Mouse (Mus musculus) heart, embryonic 16.5 days (tissue): ENCODE data around the gene Arhgef19. TPM values are rescaled to one million over a fixed set of nuclear protein-coding genes. Genes with fewer than 3 reads are reported as not detected.

Source experiments
- ATAC-seq: fragments of 200-750 bp; cut with Nextera tagmentation; replicated peaks from 2 replicates; pipeline ENCODE4 v1.8.0; 2017; ENCODE audit warnings: moderate number of reproducible peaks; ENCODE audit not compliant: insufficient read depth, low FRiP score; ENCODE audit errors: extremely low read depth
- H3K27ac ChIP-seq: fragments of 300-500 bp; sonication (generic); 2 replicates; pipeline ENCODE4 v1.5.1; 2014; ENCODE audit warnings: mild to moderate bottlenecking, low read length, control low read depth, moderate library complexity
- H3K27me3 ChIP-seq: fragments of 300-500 bp; sonication (generic); 2 replicates; pipeline ENCODE4 v1.6.1; 2014; ENCODE audit warnings: low read length, mixed read lengths; ENCODE audit not compliant: control insufficient read depth, insufficient read depth
- H3K36me3 ChIP-seq: fragments of 300-500 bp; sonication (generic); 2 replicates; pipeline ENCODE4 v1.6.1; 2014; ENCODE audit not compliant: control insufficient read depth, insufficient read depth
- H3K4me1 ChIP-seq: fragments of 300-500 bp; sonication (generic); 2 replicates; pipeline ENCODE4 v1.6.1; 2014; ENCODE audit warnings: low read length, mixed read lengths; ENCODE audit not compliant: control insufficient read depth, insufficient read depth
- H3K4me2 ChIP-seq: fragments of 300-500 bp; sonication (generic); 2 replicates; pipeline ENCODE4 v1.6.1; 2014; ENCODE audit warnings: low read depth, mild to moderate bottlenecking, control low read depth, low read length
- H3K4me3 ChIP-seq: fragments of 300-500 bp; sonication (generic); 2 replicates; pipeline ENCODE4 v1.5.1; 2014; ENCODE audit warnings: mild to moderate bottlenecking, control low read depth, low read length
- H3K9ac ChIP-seq: fragments of 300-500 bp; sonication (generic); 2 replicates; pipeline ENCODE4 v1.6.1; 2014; ENCODE audit warnings: low read length, control low read depth
- H3K9me3 ChIP-seq: fragments of 300-500 bp; sonication (generic); replicated peaks from 2 replicates; pipeline ENCODE4 v1.6.1; 2016; ENCODE audit warnings: low read length; ENCODE audit not compliant: control insufficient read depth
- WGBS: fragments of 180-500 bp; shearing (Covaris S2); extraction: QIAGEN DNeasy Blood & Tissue Kit; methylation state at CpG from one replicate; pipeline ENCODE4 v1.1.7; 2014; 5-methylcytosine and 5-hydroxymethylcytosine counted together
- polyA plus RNA-seq: library from polyadenylated mRNA; unstranded; fragments of >200 nt; fragmentation: Nextera tagmentation; extraction: Ambion mirVana; gene quantifications from 2 replicates; pipeline ENCODE4 v1.2.1, GENCODE M21; 2015

Arhgef19 gene
- polyA plus RNA-seq, 1 experiment from 2014 or later, result 2.3 TPM

GRCm38 (mm10) chr4:141303402-141304222, 64.3 kb downstream of the Arhgef19 start:
- Histone ChIP-seq H3K9ac (0 out of 2 replicates have a peak overlapping the region, but pooled peaks have one; percentile 19), H3K4me3 (peak overlapping the region; percentile 81), H3K36me3 (0 out of 2 replicates have a peak, but pooled peaks cover under 1% of the 10 kb centered on the region), H3K4me2 (peak overlapping the region; percentile 91), H3K27ac (no peak overlapping the region), H3K9me3 (no peaks in the 10 kb centered on the region), H3K4me1 (peaks cover 28% of the 10 kb centered on the region), H3K27me3 (peaks cover 11% of the 10 kb centered on the region)
- no peak for ATAC-seq
- 61% methylated on average over 7 of the region's 7 CpGs for WGBS

DNA sequence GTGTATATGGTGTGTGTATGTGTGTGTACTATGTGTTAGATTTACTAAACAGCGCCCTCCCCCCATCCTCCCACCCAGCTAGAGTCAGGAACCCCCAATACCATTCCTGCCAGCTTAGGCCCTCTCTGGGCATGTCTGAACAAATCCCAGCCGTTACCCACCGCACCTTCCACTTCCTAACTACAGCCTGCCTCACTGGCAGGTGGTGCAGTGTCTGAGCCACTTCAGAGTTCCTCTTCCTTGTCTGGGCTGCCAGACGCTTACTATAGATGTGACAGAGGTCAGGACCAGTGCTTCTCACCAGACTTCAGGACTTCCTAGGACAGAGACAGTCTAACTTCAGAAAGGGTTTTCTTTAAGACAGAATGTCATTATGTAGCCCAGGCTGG, 64.9 kb downstream of the Arhgef19 start:
- H3K4me2 ChIP-seq, result peak overlapping the region; percentile 91; the same call in 1 of the 2 replicates
- WGBS, result 71% methylated on average over 4 of the region's 4 CpGs

DNA sequence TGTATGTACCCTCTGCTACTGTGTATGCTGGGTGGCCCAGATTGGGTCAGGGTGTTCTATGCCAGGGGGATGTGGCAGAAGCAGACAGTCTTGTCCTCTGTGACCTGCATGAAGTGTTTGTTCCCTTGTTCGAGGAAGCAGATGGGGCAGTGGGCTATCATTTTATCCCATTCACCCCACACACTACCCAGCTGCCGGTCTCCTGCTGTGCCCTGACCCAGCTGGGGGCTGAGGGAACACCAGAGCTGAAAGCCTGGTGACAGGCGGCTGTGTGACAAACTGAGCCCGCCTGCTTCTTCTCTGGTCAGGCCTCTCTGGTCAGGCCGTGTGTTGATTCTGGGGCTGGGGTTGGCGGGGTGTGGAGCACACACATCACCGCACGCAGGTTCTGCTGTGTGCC, 66.8 kb downstream of the Arhgef19 start:
- H3K4me3 ChIP-seq, result no peak overlapping the region
- H3K4me2 ChIP-seq, result no peak overlapping the region
- no peak for ATAC-seq
- peaks cover 43% of the 10 kb centered on the region for H3K4me1 ChIP-seq
- no peak overlapping the region for H3K9ac ChIP-seq
- no peaks in the 10 kb centered on the region for H3K9me3 ChIP-seq
- 0 out of 2 replicates have a peak, but pooled peaks cover 4% of the 10 kb centered on the region for H3K36me3 ChIP-seq
- WGBS, result 49% methylated on average over 8 of the region's 8 CpGs
- no peak overlapping the region for H3K27ac ChIP-seq
- H3K27me3 ChIP-seq, result 0 out of 2 replicates have a peak, but pooled peaks cover 2% of the 10 kb centered on the region

More for the DNA sequence above, 64.9 kb downstream of the Arhgef19 start:
- Histone ChIP-seq H3K27me3 (peaks cover 11% of the 10 kb centered on the region), H3K36me3 (0 out of 2 replicates have a peak, but pooled peaks cover 4% of the 10 kb centered on the region), H3K4me1 (peaks cover 29% of the 10 kb centered on the region), H3K27ac (no peak overlapping the region), H3K4me3 (no peak overlapping the region), H3K9ac (no peak overlapping the region), H3K9me3 (no peaks in the 10 kb centered on the region)
- ATAC-seq, result no peak

Other genes starting within 250 kb of the Arhgef19 start
- gene Mfap2, start 229.1 kb upstream of the Arhgef19 start, polyA plus RNA-seq, result 197 and 233 TPM in 2 replicates
- gene Crocc, start 178.9 kb upstream of the Arhgef19 start, polyA plus RNA-seq, result 3.0 and 4.2 TPM in 2 replicates
- 49.8 and 50.1 TPM in 2 replicates for gene Necap2, start 161.1 kb upstream of the Arhgef19 start, polyA plus RNA-seq
- 0.08 TPM in 1 of 2 replicates, not detected in the other for gene Spata21, start 151.2 kb upstream of the Arhgef19 start, polyA plus RNA-seq
- gene Szrd1, start 99.7 kb upstream of the Arhgef19 start, polyA plus RNA-seq, result 29.5 and 33.9 TPM in 2 replicates
- gene Fbxo42, start 91.6 kb upstream of the Arhgef19 start, polyA plus RNA-seq, result 12.8 and 14.5 TPM in 2 replicates
- gene Rsg1, start 25.5 kb upstream of the Arhgef19 start, polyA plus RNA-seq, result 2.4 and 3.6 TPM in 2 replicates
- 3.1 and 3.9 TPM in 2 replicates for gene Epha2, start 61.7 kb downstream of the Arhgef19 start, polyA plus RNA-seq
- gene Fam131c, start 128.7 kb downstream of the Arhgef19 start, polyA plus RNA-seq, result 0.58 and 0.87 TPM in 2 replicates
- gene Clcnka, start 159.2 kb downstream of the Arhgef19 start, polyA plus RNA-seq, result 0.11 TPM in 1 of 2 replicates, not detected in the other
- gene Clcnkb, start 176.5 kb downstream of the Arhgef19 start, polyA plus RNA-seq, result 0.34 and 0.49 TPM in 2 replicates
- 224 and 293 TPM in 2 replicates for gene Hspb7, start 181.3 kb downstream of the Arhgef19 start, polyA plus RNA-seq
- gene Srarp, start 196.6 kb downstream of the Arhgef19 start, polyA plus RNA-seq, result not detected in 2 replicates
- gene Zbtb17, start 205.2 kb downstream of the Arhgef19 start, polyA plus RNA-seq, result 22.2 and 26.1 TPM in 2 replicates